Mouse (Mus musculus): ENCODE measurements around the gene Gm4353. TPM values are rescaled to one million over a fixed set of nuclear protein-coding genes. Genes with fewer than 3 reads are reported as not detected.
A peak's percentile ranks its signal among the peaks of the same experiment; 100 is the strongest.

Gm4353 gene
- total RNA-seq, 2 experiments from 2014 or later = 3.3 to 4.7 TPM

GRCm38 (mm10) chr7:116115216-116115930, 30.9 kb upstream of the Gm4353 start:
- H3K4me3 ChIP-seq = no peak overlapping the region
- no peak for TF ChIP-seq CTCF (conservative IDR thresholded peaks at IDR 0.05)
- no peak for DNase-seq (ENCODE audit: low spot score in 2 of 2)
- no peak overlapping the region for H3K27ac ChIP-seq

DNA sequence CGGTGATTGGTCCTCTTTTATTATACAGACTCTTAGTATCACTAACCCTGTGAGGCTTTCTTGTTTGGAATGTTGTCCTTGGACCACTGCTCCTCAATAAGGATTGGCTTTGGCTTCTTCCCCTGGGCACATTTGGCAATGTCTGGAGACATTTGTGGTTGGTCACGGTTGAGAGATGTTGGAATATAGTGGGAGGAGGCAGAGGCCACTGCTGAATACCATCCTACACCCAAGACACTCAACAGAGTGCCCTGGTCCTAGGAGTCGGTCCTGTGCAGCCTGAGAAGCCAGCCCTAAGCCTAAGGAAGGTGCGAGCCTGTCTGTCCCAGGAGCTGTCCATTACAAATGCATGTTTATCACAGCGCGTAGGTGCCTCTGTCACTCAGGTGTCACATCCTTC, 27.1 kb upstream of the Gm4353 start:
- no peak for TF ChIP-seq CTCF (conservative IDR thresholded peaks at IDR 0.05)
- DNase-seq (ENCODE audit: low spot score in 2 of 2) = no peak
- Histone ChIP-seq H3K27ac (no peak overlapping the region), H3K4me3 (no peak overlapping the region)

GRCm38 (mm10) chr7:116110661-116111060, 26.2 kb upstream of the Gm4353 start:
- H3K4me3 ChIP-seq = no peak overlapping the region
- no peak for TF ChIP-seq CTCF (conservative IDR thresholded peaks at IDR 0.05)
- H3K27ac ChIP-seq = no peak overlapping the region
- DNase-seq (ENCODE audit: low spot score in 2 of 2) = no peak

DNA sequence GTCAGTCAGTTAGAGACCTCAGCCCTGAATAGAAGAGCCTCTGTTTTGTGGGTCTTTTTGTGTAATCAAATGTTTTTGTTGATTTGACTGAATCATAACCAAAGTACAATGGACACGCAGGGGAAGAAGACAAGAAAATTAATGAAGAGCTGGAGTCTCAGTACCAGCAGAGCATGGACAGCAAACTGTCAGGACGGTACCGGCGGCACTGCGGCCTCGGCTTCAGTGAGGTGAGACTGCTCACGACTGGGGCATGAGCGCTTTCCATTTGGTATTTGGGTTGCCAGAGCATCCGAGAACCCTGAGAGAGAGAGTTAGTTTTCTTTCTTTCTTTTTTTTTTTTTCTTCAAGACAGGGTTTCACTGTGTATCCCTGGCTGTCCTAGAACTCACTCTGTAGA, 18.7 kb upstream of the Gm4353 start:
- TF ChIP-seq CTCF (conservative IDR thresholded peaks at IDR 0.05) = no peak
- Histone ChIP-seq H3K27ac (no peak overlapping the region), H3K4me3 (no peak overlapping the region)
- DNase-seq (ENCODE audit: low spot score in 2 of 2) = no peak

DNA sequence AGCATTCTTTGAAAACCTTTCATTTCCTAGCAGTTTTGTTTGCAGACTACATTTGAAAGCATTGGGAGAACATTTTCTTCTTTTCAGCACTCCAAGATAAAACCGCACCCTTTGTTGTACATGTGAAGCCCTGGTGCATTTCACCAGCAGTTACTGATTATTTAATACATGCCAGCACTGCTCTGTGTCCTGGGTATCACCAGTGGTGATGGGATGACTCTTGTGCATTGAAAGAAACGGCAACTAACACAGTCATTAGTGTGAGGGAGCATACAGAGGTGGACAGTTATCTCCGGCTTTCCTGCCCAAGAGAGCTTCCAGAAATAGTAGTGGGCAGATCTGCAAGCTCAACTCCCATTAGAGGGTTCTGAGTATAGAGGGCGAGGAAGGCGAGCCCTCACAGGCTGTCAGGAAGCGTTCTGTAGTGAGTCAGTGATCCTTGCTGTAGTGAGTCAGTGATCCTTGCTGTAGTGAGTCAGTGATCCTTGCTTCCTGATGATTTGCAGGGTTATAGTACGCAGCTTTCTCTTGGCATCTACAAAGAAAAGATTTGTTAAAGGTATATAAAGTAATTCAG, 15.6 kb upstream of the Gm4353 start:
- H3K27ac ChIP-seq = no peak overlapping the region
- no peak overlapping the region for H3K4me3 ChIP-seq
- DNase-seq (ENCODE audit: low spot score in 2 of 2) = no peak
- TF ChIP-seq CTCF (conservative IDR thresholded peaks at IDR 0.05) = no peak

- Histone ChIP-seq H3K4me3 (peak overlapping the region; percentile 87), H3K27ac (peak overlapping the region; percentile 97)
- no peak for DNase-seq (ENCODE audit: low spot score in 2 of 2)
- TF ChIP-seq CTCF (conservative IDR thresholded peaks at IDR 0.05) = no peak; the same call in 1 of the 2 replicates
Measured at GRCm38 (mm10) chr7:116093466-116093850, 9.0 kb upstream of the Gm4353 start.

DNA sequence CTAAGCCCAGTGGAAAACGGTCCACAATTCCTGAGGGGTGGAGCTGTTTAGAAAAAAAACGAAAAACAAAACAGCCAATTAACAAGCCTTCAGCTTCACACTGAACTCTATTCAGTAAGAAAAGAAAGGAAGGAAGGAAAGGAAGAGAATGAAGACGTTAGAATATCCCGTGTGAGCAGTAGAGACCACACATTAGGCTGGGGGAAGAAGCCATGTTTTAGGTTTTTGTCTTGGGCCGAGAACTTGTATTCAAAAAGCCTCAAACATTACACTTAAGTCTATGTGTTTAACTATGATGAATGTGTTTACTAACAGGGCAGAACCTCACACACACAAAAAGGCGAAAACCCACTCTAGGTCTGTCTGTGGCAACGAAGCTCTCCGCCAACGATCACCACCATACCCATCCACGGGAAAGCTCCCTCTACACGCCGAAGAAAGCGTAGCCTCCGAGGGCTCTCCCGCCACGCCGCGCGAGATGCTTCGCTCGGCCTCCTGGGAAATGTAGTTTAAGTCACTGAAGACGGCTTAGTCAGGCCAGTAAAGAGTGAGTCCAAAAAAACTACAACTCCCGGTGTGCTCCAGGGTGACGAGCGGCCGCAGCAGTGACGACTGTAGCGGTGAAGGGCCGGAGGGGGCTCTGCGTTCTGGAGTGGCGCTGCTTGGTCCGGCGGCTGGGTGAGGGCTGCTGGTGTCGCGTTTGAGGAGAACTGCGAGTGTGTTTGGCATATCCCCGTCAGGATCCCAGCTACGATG, 8.5 kb upstream of the Gm4353 start:
- Histone ChIP-seq H3K27ac (peak overlapping the region; percentile 97), H3K4me3 (peak overlapping the region; percentile 87)
- peak; percentile 95 to 97 for DNase-seq (ENCODE audit: low spot score in 2 of 2)
- peak; percentile 68 for TF ChIP-seq CTCF (conservative IDR thresholded peaks at IDR 0.05)

GRCm38 (mm10) chr7:116060739-116061138, 23.7 kb downstream of the Gm4353 start:
- no peak overlapping the region for H3K27ac ChIP-seq
- H3K4me3 ChIP-seq = no peak overlapping the region
- DNase-seq (ENCODE audit: low spot score in 2 of 2) = no peak
- TF ChIP-seq CTCF (conservative IDR thresholded peaks at IDR 0.05) = peak; percentile 65

DNA sequence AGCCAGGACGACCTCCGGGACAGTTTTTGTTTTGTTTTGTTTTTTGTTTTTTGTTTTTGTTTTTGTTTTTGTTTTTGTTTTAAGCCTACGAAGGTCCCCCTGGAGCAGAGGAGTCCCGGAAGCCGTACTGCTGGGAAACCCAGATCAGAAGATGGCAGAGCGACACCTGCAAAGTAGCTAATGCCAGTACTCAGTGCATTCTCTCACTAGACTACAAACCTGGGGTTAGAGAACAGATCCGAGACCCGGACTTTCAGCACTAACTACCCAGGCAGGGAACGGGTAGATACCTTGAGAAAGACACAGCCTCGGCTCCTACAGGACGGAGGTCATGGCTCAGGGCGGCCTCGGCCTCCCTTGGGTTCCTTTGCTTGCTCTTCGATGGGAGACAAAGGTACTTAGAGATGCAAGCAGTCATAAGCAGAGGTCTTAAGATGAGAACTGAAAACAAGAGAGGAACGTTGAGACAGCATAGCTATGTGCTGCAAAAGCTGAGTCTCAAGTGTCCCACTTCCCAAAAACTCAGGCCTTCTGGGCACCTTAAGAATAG, 43.9 kb downstream of the Gm4353 start:
- Histone ChIP-seq H3K27ac (peak overlapping the region; percentile 55; the same call in 1 of the 2 replicates), H3K4me3 (peak overlapping the region; percentile 59)
- no peak for DNase-seq (ENCODE audit: low spot score in 2 of 2)
- TF ChIP-seq CTCF (conservative IDR thresholded peaks at IDR 0.05) = no peak; the same call in 1 of the 2 replicates

- DNase-seq (ENCODE audit: low spot score in 2 of 2) = peak; percentile 82 to 88
- peak; percentile 94 for TF ChIP-seq CTCF (conservative IDR thresholded peaks at IDR 0.05)
- H3K27ac ChIP-seq = peak overlapping the region; percentile 71
- H3K4me3 ChIP-seq = peak overlapping the region; percentile 59
Measured at GRCm38 (mm10) chr7:116039538-116040466, 44.6 kb downstream of the Gm4353 start.

DNA sequence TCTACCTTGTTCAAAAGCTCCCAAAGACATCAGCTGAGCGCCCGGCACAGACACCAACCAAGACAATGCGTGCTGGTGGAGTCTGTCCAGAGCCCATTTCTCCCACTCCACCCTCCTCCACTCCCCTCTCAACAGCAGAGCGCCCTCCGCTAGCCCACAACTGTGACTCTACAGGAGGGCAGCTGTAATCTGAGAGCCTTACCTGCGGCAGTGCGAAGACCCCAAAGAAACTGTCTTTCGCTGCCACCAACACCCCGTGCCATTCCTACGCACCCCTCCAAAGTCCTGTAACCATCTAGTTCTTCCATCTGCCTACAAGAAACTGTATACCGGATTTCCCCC, 45.3 kb downstream of the Gm4353 start, which contains the start of gene 1110004F10Rik:
1110004F10Rik (plus strand) TSS at position 202 of the 342 bp plus-strand sequence.
- H3K4me3 ChIP-seq = peak within 1 kb of the TSS; percentile 59
- DNase-seq (ENCODE audit: low spot score in 2 of 2) = no peak
- TF ChIP-seq CTCF (conservative IDR thresholded peaks at IDR 0.05) = no peak
- peak within 1 kb of the TSS; percentile 71 for H3K27ac ChIP-seq

- Histone ChIP-seq H3K4me3 (peak within 1 kb of the TSS; percentile 59), H3K27ac (peak within 1 kb of the TSS; percentile 71)
- DNase-seq (ENCODE audit: low spot score in 2 of 2) = no peak
- TF ChIP-seq CTCF (conservative IDR thresholded peaks at IDR 0.05) = no peak
Measured at GRCm38 (mm10) chr7:116038511-116038910, 45.9 kb downstream of the Gm4353 start, which contains the start of gene Sox6. Gene Sox6, minus strand, starts transcription at chr7:116038796.

All from layer of hippocampus, adult 2 months (tissue).